14 mouse cellular contexts compared by ENCODE assay signal in the genomic region with DNA sequence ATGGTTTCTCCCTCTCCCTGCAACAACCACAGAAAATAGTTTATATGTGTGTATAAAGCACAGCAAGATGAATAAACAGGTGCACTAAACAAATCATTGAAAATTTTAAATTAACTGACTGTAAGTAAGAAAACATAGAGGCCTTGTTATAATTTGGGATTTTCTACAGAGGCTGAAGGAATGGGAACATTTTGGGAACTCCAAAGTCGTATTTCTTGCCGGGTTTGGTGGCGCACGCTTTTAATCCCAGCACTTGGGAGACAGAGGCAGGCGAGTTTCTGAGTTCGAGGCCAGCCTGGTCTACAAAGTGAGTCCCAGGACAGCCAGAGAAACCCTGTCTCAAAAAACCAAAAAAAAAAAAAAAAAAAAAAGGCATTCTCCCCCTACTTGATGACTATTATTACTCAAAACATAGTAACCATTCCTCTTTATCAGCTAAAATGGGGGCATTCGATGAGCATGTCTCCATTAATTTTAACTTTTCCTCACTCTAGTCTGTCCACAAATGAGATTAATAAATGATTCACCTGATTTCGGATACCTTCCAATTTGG. TPM values are rescaled to one million over a fixed set of nuclear protein-coding genes. Genes with fewer than 3 reads are reported as not detected.
"Had no signal": no experiment of that assay in that cellular context is flagged by ENCODE, and none has a peak within 500 bp of the region (broad histone marks: within the 10 kb centered on the region; RNA-seq: fewer than 3 reads in every experiment).

No protein-coding gene starts in this region.

- H3K27ac ChIP-seq: kidney, embryonic 15.5 days; liver, embryonic 14.5 days; midbrain, embryonic 10.5 days; neural tube, embryonic 12.5 days had no signal

- H3K36me3 ChIP-seq: kidney, embryonic 15.5 days; midbrain, embryonic 10.5 days; neural tube, embryonic 12.5 days had no signal

- H3K9ac ChIP-seq: kidney, embryonic 15.5 days; liver, embryonic 14.5 days; lung, embryonic 14.5 days; neural tube, embryonic 12.5 days had no signal

- H3K9me3 ChIP-seq: kidney, embryonic 15.5 days; midbrain, embryonic 10.5 days; neural tube, embryonic 12.5 days had no signal

- H3K4me2 ChIP-seq: lung, embryonic 14.5 days; neural tube, embryonic 12.5 days had no signal

- H3K4me3 ChIP-seq: kidney, embryonic 15.5 days; midbrain, embryonic 10.5 days; neural tube, embryonic 12.5 days had no signal

- DNase-seq: kidney, postnatal 14 days; left cerebral cortex, postnatal 4 days; lung, postnatal 10 days; lung, postnatal 4 days; midbrain, embryonic 14.5 days; spleen, adult 18-20 months; thymus, adult 18-20 months; thymus, postnatal 25 days had no signal

RNA-seq across cellular contexts. Expression of gene Zfp184, which starts 24.1 kb away (rescaled TPM):
- total RNA-seq: monocyte, adult 5-6 weeks had no signal
